Mouse (Mus musculus) frontal cortex, postnatal 25 days (tissue): ENCODE measurements around the gene Olfr155.

Source experiments
- DNase-seq, 2 experiments: peaks; one replicate each; pipeline ENCODE4 v3.0.0; 2022; ENCODE audit warnings: low spot score in 2 of 2

Olfr155 gene

GRCm38 (mm10) chr4:43897209-43897608 lies 45.8 kb downstream of the Olfr155 start:
- DNase-seq: no peak

GRCm38 (mm10) chr4:43899197-43899596 lies 47.8 kb downstream of the Olfr155 start:
- no peak for DNase-seq

- DNase-seq: no peak
These were observed 52.3 kb downstream of the Olfr155 start for GRCm38 (mm10) chr4:43903690-43904089.

- peak; percentile 25 to 31 for DNase-seq
These were observed 55.1 kb downstream of the Olfr155 start for GRCm38 (mm10) chr4:43906443-43906842.
